Mouse (Mus musculus): ENCODE results near the gene A730071L15Rik.
A peak's percentile ranks its signal among the peaks of the same experiment; 100 is the strongest.

The A730071L15Rik gene

GRCm38 (mm10) chr11:6174719-6175118, 25.1 kb upstream of the A730071L15Rik start:
- peak; percentile 61; the same call in 1 of the 2 replicates for TF ChIP-seq GATA4 (IDR thresholded peaks at IDR 0.05; ENCODE audit: insufficient replicate concordance, low read length)

GRCm38 (mm10) chr11:6175506-6175905, 24.3 kb upstream of the A730071L15Rik start:
- no peak for TF ChIP-seq GATA4 (IDR thresholded peaks at IDR 0.05; ENCODE audit: insufficient replicate concordance, low read length)

GRCm38 (mm10) chr11:6177781-6178420, 21.9 kb upstream of the A730071L15Rik start:
- no peak for TF ChIP-seq GATA4 (IDR thresholded peaks at IDR 0.05; ENCODE audit: insufficient replicate concordance, low read length)

- TF ChIP-seq GATA4 (IDR thresholded peaks at IDR 0.05; ENCODE audit: insufficient replicate concordance, low read length): no peak
These were observed 21.1 kb upstream of the A730071L15Rik start for GRCm38 (mm10) chr11:6178673-6179166.

GRCm38 (mm10) chr11:6179194-6179593, 20.6 kb upstream of the A730071L15Rik start:
- TF ChIP-seq GATA4 (IDR thresholded peaks at IDR 0.05; ENCODE audit: insufficient replicate concordance, low read length): no peak

GRCm38 (mm10) chr11:6180811-6181399, 18.9 kb upstream of the A730071L15Rik start:
- no peak for TF ChIP-seq GATA4 (IDR thresholded peaks at IDR 0.05; ENCODE audit: insufficient replicate concordance, low read length)

GRCm38 (mm10) chr11:6183246-6183645, 16.6 kb upstream of the A730071L15Rik start:
- no peak for TF ChIP-seq GATA4 (IDR thresholded peaks at IDR 0.05; ENCODE audit: insufficient replicate concordance, low read length)

GRCm38 (mm10) chr11:6184202-6184935, 15.5 kb upstream of the A730071L15Rik start:
- TF ChIP-seq GATA4 (IDR thresholded peaks at IDR 0.05; ENCODE audit: insufficient replicate concordance, low read length): no peak

GRCm38 (mm10) chr11:6187399-6187798, 12.4 kb upstream of the A730071L15Rik start:
- no peak for TF ChIP-seq GATA4 (IDR thresholded peaks at IDR 0.05; ENCODE audit: insufficient replicate concordance, low read length)

- TF ChIP-seq GATA4 (IDR thresholded peaks at IDR 0.05; ENCODE audit: insufficient replicate concordance, low read length): no peak
These were observed 12.0 kb upstream of the A730071L15Rik start for GRCm38 (mm10) chr11:6187878-6188277.

- TF ChIP-seq GATA4 (IDR thresholded peaks at IDR 0.05; ENCODE audit: insufficient replicate concordance, low read length): no peak
These were observed 3.0 kb upstream of the A730071L15Rik start for GRCm38 (mm10) chr11:6196780-6197179.

- TF ChIP-seq GATA4 (IDR thresholded peaks at IDR 0.05; ENCODE audit: insufficient replicate concordance, low read length): no peak
These were observed 1.4 kb upstream of the A730071L15Rik start for GRCm38 (mm10) chr11:6198449-6198848.

GRCm38 (mm10) chr11:6200087-6200569, 299 bp downstream of the A730071L15Rik start, which contains the start of gene Nudcd3:
Gene Nudcd3 (minus strand): TSS chr11:6200415.
- peak; percentile 50; the same call in 1 of the 2 replicates for TF ChIP-seq GATA4 (IDR thresholded peaks at IDR 0.05; ENCODE audit: insufficient replicate concordance, low read length)

- no peak for TF ChIP-seq GATA4 (IDR thresholded peaks at IDR 0.05; ENCODE audit: insufficient replicate concordance, low read length)
These were observed 741 bp downstream of the A730071L15Rik start for GRCm38 (mm10) chr11:6200570-6200969.

GRCm38 (mm10) chr11:6207090-6207489, 7.3 kb downstream of the A730071L15Rik start:
- no peak for TF ChIP-seq GATA4 (IDR thresholded peaks at IDR 0.05; ENCODE audit: insufficient replicate concordance, low read length)

GRCm38 (mm10) chr11:6208158-6208557, 8.3 kb downstream of the A730071L15Rik start:
- no peak for TF ChIP-seq GATA4 (IDR thresholded peaks at IDR 0.05; ENCODE audit: insufficient replicate concordance, low read length)
